Mouse (Mus musculus): ENCODE measurements at regions not wholly inside any gene's neighbourhood (a gene's known extent, or its start where the extent isn't known, plus 50 kb on each side); places are given as distances from the start of the nearest gene placed in this dataset.

- DNase-seq (ENCODE audit: extremely low spot score in 1 of 2, low spot score in 1 of 2): no peak
Measured at GRCm38 (mm10) chr10:122386748-122387147, 61.6 kb upstream of the Avpr1a start.

GRCm38 (mm10) chr10:122379661-122380344 is 68.5 kb upstream of the Avpr1a start:
- no peak for DNase-seq (ENCODE audit: extremely low spot score in 1 of 2, low spot score in 1 of 2)

DNA sequence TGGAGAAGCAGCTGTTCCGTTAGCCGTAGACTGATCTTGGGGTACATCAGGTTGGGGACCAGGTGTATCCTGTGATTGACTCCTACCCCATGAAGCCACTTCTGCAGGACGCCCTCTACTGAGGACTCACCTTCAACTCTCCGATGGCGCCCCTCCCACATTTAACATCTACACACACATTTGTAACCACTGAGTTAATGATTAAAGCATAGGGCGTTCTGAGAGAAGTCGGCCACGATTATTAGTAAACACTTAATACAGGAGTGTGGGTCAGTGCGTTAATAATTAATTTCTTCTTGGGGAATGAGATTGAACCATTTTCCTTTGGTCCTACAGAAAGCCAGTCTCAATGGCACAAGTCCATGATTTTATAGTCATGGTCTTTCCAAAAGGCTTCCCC is 105.0 kb upstream of the Avpr1a start:
- DNase-seq (ENCODE audit: extremely low spot score in 1 of 2, low spot score in 1 of 2): no peak

DNA sequence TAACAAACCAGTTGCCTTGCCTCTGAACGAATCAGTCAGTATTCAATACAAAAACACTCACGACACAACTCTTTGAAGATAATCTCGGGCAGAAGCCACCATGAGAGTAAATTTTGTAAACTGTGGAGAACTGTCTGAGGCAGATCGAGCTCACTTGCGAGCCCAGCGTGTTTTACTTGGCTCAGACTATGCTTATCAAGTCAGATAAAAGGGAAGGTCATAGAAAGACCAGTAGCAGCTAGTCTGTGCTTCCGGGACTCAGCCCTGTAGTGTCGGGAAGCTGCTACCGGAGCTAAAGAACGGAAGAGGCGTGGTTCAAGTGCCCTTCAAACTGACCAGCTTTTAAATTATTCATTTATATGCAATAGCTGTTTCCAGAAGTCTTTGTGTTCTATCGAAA is 105.9 kb upstream of the Avpr1a start:
- no peak for DNase-seq (ENCODE audit: extremely low spot score in 1 of 2, low spot score in 1 of 2)

- no peak for DNase-seq (ENCODE audit: extremely low spot score in 1 of 2, low spot score in 1 of 2)
Measured at GRCm38 (mm10) chr10:122326851-122327250, 121.4 kb upstream of the Avpr1a start.

GRCm38 (mm10) chr10:122318886-122319285 is 129.4 kb upstream of the Avpr1a start:
- peak in 1 of 2 experiments; percentile 8 for DNase-seq (ENCODE audit: extremely low spot score in 1 of 2, low spot score in 1 of 2)

GRCm38 (mm10) chr10:122310646-122311193 is 137.6 kb upstream of the Avpr1a start:
- DNase-seq (ENCODE audit: extremely low spot score in 1 of 2, low spot score in 1 of 2): no peak

GRCm38 (mm10) chr10:122308691-122309090 is 139.6 kb upstream of the Avpr1a start:
- DNase-seq (ENCODE audit: extremely low spot score in 1 of 2, low spot score in 1 of 2): no peak

- DNase-seq (ENCODE audit: extremely low spot score in 1 of 2, low spot score in 1 of 2): no peak
Measured at GRCm38 (mm10) chr10:122302259-122302658, 146.0 kb upstream of the Avpr1a start.

DNA sequence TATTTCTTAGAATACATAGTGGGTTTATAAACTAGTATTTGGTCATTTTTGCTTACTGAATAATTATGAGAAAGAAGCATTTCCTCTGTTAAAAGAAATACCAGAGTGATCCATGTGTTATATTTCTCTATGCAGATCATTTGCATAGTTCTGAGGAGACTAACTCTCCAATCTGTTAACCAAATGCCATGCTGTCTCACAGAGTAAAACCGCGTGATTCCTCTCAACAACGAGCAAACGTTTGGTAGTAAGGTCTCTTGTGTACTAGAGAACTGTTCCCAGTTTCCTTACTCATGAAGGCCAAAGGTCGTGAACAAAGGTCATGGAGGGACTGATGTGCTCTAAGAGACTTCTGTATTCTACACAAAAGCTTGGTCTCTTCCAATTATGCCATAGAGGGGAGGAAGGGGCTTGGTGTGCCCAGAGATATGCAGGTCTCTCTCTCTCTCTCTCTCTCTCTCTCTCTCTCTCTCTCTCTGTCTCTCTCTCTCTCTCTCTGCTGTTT is 152.3 kb upstream of the Avpr1a start:
- DNase-seq (ENCODE audit: extremely low spot score in 1 of 2, low spot score in 1 of 2): no peak

DNA sequence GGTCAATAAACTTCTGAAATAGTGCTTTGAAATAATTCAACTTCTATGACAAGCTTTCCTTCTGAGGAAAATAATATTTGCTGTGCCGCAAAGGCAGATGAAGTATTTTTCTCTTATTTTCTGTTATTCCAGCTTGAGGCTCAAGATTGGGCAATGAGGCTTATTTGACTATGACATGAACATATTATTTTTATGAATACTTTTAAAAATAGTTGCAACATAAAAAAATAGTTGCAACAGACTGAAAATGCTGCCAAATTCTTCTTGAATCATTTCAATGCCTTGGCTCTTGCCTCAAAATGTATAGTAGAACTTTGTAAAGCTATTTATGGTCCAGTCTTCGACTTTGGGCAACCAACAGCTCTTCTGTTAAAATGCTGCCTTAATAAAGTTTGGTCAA is 156.7 kb upstream of the Avpr1a start:
- DNase-seq (ENCODE audit: extremely low spot score in 1 of 2, low spot score in 1 of 2): no peak

DNA sequence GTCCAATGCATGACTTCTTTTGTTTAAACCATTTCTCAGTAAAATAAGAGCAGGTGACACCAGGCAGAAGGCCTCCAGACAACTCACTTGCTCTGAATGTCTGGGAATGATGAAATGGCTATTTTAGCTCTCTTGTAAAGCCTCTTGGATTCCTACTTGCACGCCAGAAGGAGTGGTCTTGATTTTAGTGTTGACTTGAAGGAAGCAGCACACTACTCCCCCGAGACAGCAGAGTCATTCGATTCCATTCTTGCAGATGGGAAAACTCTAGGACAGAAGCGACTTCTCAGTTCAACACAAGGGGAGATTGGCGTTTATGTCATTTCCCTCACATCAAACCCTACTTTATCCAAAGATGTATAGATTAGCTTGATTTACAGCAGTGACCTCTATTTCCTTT is 157.2 kb upstream of the Avpr1a start:
- no peak for DNase-seq (ENCODE audit: extremely low spot score in 1 of 2, low spot score in 1 of 2)

GRCm38 (mm10) chr10:122274885-122275284 is 173.4 kb upstream of the Avpr1a start:
- DNase-seq (ENCODE audit: extremely low spot score in 1 of 2, low spot score in 1 of 2): no peak

GRCm38 (mm10) chr10:122274181-122274580 is 174.1 kb upstream of the Avpr1a start:
- DNase-seq (ENCODE audit: extremely low spot score in 1 of 2, low spot score in 1 of 2): no peak

GRCm38 (mm10) chr10:122264070-122264469 is 166.9 kb upstream of the Rxylt1 start:
- no peak for DNase-seq (ENCODE audit: extremely low spot score in 1 of 2, low spot score in 1 of 2)

- no peak for DNase-seq (ENCODE audit: extremely low spot score in 1 of 2, low spot score in 1 of 2)
Measured at GRCm38 (mm10) chr10:122259354-122259753, 162.2 kb upstream of the Rxylt1 start.

DNA sequence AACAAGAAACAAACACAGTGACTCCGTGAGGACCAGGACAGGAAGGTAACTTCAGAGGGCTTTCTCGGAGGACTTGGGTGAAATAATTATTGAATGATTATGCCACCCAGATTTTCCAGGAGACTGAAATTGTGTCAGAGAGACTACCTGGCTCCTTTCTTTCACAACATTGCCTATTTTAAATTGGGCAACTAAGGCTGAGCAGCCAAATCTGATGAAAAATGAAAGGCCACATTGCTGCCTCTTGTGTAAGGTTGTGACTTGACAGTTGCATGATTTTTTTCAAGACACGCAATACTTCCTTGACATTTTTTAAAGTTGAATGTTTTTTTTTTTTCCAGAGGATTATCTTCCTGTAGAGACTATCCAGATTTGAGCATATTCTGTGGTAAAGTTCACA is 161.5 kb upstream of the Rxylt1 start:
- DNase-seq (ENCODE audit: extremely low spot score in 1 of 2, low spot score in 1 of 2): no peak

DNA sequence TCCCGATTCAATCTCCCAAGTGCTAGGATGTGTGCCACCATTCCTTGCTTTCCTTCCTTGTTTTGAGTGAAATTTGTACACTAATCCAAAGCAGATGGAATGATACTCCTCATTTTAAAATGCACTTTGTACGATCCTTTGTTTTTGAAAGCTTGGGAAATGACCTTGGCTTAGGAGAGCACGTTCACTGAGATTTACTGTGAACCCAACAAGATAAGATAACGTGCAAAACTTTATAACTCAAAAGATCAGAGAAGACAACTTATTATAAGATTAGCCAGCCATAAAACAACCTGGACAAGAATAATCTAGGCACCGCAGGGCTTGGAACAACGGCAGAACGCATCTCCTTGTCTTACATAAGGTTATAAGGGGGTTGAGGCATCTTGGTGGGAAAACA is 134.6 kb upstream of the Rxylt1 start:
- no peak for DNase-seq (ENCODE audit: extremely low spot score in 1 of 2, low spot score in 1 of 2)

DNA sequence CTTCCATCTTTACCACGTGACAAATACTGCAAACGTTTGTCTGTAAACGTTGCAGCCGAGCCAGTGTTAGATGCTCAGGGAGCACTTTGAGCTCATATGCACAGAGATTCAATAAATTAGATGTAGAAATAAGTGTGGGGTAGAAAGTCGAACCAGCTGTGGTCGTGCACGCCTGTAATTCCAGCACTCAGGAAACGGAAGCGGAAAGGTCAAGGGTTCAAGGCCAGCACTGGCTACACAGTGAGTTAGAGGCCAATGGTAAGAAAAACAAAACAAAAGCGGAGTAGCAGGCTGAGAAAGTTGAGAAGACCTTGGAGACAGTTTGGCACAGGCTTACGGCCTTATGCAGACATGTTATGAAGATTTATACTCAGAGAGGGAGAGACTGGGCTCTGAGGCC is 133.6 kb upstream of the Rxylt1 start:
- no peak for DNase-seq (ENCODE audit: extremely low spot score in 1 of 2, low spot score in 1 of 2)

DNA sequence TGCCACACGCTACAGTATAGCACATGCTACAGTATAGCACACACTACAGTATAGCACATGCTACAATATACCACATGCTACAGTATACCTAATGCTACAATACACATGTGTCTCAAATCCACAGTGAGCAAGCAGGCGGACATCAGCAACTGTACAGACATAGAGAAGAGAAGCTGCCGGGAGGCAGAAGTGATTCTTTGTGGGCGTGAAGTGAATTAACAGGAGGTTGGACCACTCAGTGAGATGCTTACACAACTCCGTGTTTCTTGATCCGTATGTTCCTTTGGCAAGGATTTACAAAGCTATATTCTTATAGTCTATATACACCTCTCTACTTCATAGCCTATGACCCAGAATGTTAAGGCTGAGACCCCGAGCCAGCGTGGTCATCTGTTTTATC is 128.5 kb upstream of the Rxylt1 start:
- no peak for DNase-seq (ENCODE audit: extremely low spot score in 1 of 2, low spot score in 1 of 2)

- no peak for DNase-seq (ENCODE audit: extremely low spot score in 1 of 2, low spot score in 1 of 2)
Measured at GRCm38 (mm10) chr10:122223076-122223475, 125.9 kb upstream of the Rxylt1 start.

DNA sequence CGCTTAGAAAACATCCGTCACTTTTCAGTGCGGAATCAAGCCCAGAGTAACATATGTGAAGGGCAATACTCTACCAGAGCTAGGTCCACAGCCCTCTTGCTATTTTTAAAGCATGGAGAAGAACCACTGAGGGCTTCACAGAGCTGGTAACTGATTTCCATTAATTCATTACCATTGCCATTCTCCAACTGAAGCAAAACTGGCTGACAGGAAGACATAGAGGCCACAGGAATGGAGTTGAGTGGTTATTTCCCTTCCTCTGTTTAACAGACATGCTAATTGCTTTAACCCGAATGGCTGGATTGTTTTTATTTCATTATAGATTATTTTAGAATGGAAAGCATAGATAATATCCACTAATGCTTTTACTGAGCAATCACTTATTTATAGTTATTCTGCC is 120.4 kb upstream of the Rxylt1 start:
- no peak for DNase-seq (ENCODE audit: extremely low spot score in 1 of 2, low spot score in 1 of 2)

All from layer of hippocampus, postnatal 25 days (tissue).